Mouse (Mus musculus) spleen, adult 2 months (tissue): ENCODE results near the gene Sohlh1. TPM values are rescaled to one million over a fixed set of nuclear protein-coding genes. Genes with fewer than 3 reads are reported as not detected.

Experiments used
- DNase-seq, 2 experiments: peaks; one replicate each; pipeline versions ENCODE4 v3.0.0 to v3.0.0-alpha.2; 2012 to 2021; ENCODE audit warnings: low spot score in 2 of 2, low read depth in 1 of 2
- H3K27ac ChIP-seq: fragments of 200-500 bp; 2 replicates; pipeline ENCODE4 v1.5.1; 2012; ENCODE audit warnings: low read length, inconsistent platforms; ENCODE audit not compliant: insufficient read depth
- H3K27me3 ChIP-seq: fragments of 200-500 bp; 2 replicates; pipeline ENCODE4 v1.6.1; 2012; ENCODE audit warnings: mild to moderate bottlenecking, moderate library complexity, low read length, inconsistent platforms; ENCODE audit not compliant: control insufficient read depth, insufficient read depth
- H3K36me3 ChIP-seq: fragments of 200-500 bp; 2 replicates; pipeline ENCODE4 v1.6.1; 2012; ENCODE audit warnings: mild to moderate bottlenecking, low read length, inconsistent platforms; ENCODE audit not compliant: control insufficient read depth, insufficient read depth
- H3K4me1 ChIP-seq: fragments of 200-500 bp; 2 replicates; pipeline ENCODE4 v1.6.1; 2011; ENCODE audit warnings: inconsistent platforms; ENCODE audit not compliant: control insufficient read depth, insufficient read depth, insufficient read length
- H3K4me3 ChIP-seq: fragments of 200-500 bp; 2 replicates; pipeline ENCODE4 v1.5.1; 2011; ENCODE audit warnings: mild to moderate bottlenecking, inconsistent platforms; ENCODE audit not compliant: insufficient read depth, insufficient read length; ENCODE audit errors: extremely low read depth
- CTCF ChIP-seq: fragments of 200-500 bp; IDR thresholded peaks from 2 replicates; pipeline ENCODE4 v1.5.1; 2011; ENCODE audit warnings: mild to moderate bottlenecking, inconsistent platforms; ENCODE audit not compliant: insufficient read depth, insufficient read length, insufficient replicate concordance; ENCODE audit errors: extremely low read depth
- POLR2A ChIP-seq: fragments of 200-500 bp; IDR thresholded peaks from 2 replicates; pipeline ENCODE4 v1.6.1; 2011; ENCODE audit warnings: low read depth, low read length, inconsistent platforms
- WGBS: fragments of 180-500 bp; shearing (Covaris S2); methylation state at CpG from one replicate; pipeline ENCODE4 v1.1.7; 2018; 5-methylcytosine and 5-hydroxymethylcytosine counted together
- polyA plus RNA-seq: library from polyadenylated mRNA; depleted of rRNA; stranded (reverse); fragments of >200 nt; gene quantifications from 2 replicates; pipeline ENCODE4 v1.2.3, GENCODE M21; 2012

Sohlh1 gene
- polyA plus RNA-seq, 1 experiment, result not detected

DNA sequence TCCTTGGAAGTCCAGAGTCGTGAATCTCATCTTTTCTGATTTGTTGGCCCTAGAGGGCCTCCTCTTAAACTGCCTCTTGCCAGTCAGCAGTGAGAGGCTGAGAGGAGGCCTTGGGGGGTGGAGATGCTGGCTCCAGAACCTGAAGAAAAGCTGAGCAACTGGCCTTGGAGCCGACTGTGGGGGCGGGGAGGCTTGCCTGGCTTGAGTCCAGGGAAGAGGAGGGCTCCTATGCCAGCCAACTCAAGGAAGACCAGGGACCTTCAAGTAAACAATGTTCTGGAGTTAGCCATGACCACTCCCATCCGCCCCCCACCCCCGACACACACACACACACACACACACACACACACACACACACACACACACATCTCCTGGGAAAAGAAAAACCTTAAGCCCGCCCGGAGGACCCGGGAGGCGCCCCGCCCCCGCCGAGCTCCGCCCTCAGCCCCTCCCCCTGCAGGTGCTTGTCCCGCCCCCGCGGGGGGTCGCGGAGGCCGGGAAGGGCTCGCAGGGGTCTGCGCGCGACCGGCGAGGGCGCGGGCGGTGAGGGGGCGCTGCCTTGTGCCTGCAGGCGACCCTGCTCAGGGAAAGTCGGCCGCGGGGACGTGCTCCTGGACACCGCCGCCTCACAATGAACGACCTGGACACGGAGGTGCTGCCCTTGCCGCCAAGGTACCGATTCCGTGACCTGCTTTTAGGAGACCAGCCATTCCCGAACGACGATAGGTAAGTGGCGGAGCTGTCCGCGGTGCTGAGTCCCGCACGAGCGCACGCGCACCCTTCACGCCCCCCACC lies 16.5 kb upstream of the Sohlh1 start, which contains the start of gene Kcnt1:
TSS of gene Kcnt1 (plus strand) at position 398 of the 795 bp plus-strand sequence.
- no peak within 1 kb of the TSS for H3K27ac ChIP-seq
- TF ChIP-seq POLR2A (no peak), CTCF (no peak)
- DNase-seq, result no peak
- 3% methylated on average over 52 of the region's 53 CpGs for WGBS
- peaks cover 10% of the 10 kb centered on the region; the same call in 1 of the 2 replicates for H3K27me3 ChIP-seq
- no peak within 1 kb of the TSS for H3K4me3 ChIP-seq
- no peaks in the 10 kb centered on the region for H3K36me3 ChIP-seq
- H3K4me1 ChIP-seq, result peaks cover 3% of the 10 kb centered on the region; the same call in 1 of the 2 replicates

DNA sequence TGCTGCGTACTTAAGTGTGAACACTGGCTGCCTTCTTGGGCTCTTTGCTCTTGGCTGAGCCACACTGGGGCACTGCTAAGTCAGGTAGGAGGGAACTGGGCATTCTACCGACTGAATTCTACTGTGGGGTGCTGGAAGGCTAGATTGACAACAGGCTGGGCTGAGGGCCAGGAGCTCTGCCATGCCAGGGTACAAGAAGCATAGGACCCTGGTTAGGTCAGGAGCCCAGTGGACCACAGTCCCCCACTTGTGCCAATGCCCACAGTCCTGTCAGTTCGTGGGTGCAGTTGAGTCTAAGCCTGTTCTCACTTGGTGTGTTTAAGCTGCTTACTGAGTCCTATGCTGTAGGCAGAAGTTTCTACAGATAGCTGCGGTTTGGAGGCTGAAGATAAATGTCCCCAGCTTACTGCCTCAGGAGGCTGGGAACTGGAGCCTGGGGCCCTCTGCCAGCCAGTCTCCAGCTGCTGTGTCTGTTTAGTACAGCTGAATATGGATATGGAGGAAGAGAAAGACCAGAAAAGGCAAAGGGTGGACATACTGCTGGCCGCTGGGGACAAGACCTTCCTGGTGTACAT lies 15.7 kb upstream of the Sohlh1 start:
- TF ChIP-seq POLR2A (no peak), CTCF (no peak)
- no peaks in the 10 kb centered on the region for H3K36me3 ChIP-seq
- H3K4me3 ChIP-seq, result no peak overlapping the region
- WGBS, result 68% methylated on average over 5 of the region's 5 CpGs
- DNase-seq, result no peak
- peaks cover 3% of the 10 kb centered on the region; the same call in 1 of the 2 replicates for H3K4me1 ChIP-seq
- H3K27me3 ChIP-seq, result peaks cover 10% of the 10 kb centered on the region; the same call in 1 of the 2 replicates
- H3K27ac ChIP-seq, result no peak overlapping the region

DNA sequence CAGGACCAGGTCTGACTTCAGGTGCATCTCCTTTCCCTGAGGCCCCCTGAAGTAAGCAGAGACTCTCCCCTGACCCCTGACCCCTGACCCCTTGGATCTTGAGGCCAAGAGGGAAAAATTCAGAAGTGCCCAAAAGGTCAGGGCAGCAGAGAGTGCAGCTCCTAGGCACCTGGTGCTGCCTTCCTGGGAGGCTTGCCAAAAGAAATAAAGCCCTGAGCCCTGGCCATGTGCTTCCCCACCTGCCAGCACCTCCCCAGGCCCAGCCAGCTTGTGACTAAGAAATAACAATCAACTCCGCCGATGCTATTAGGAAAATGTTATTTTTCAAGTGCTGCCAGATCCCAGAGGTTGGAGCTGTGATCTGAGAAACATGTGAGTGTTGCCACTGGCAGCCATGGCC lies 15.0 kb upstream of the Sohlh1 start:
- Histone ChIP-seq H3K4me1 (peaks cover 3% of the 10 kb centered on the region; the same call in 1 of the 2 replicates), H3K4me3 (no peak overlapping the region), H3K27ac (no peak overlapping the region), H3K27me3 (peaks cover 10% of the 10 kb centered on the region; the same call in 1 of the 2 replicates), H3K36me3 (no peaks in the 10 kb centered on the region)
- no peak for DNase-seq
- 87% methylated on average over 2 of the region's 2 CpGs for WGBS
- TF ChIP-seq POLR2A (no peak), CTCF (no peak)

DNA sequence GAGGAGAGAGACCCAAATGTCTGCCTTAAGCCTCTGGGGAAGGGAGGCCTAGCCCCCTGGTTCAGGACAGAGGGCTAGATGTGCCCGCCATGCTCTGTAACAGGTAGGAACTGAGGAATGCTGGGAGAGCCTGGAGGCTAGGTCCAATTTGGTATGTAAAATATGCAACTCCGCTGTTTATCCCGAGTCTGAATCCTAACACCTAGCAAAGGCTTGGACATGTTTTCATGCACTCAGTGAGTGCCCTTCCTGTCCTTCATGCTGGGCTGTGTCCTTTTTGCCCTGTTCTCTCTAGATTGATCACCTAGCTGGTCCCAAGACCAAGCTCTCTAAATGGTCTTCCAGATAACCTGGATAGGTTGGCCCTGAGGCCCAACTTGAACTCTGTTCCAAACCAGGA lies 12.8 kb upstream of the Sohlh1 start:
- Histone ChIP-seq H3K4me1 (peaks cover 3% of the 10 kb centered on the region; the same call in 1 of the 2 replicates), H3K27ac (no peak overlapping the region), H3K27me3 (peaks cover 9% of the 10 kb centered on the region; the same call in 1 of the 2 replicates), H3K4me3 (no peak overlapping the region), H3K36me3 (no peaks in the 10 kb centered on the region)
- WGBS, result 93% methylated on average over 3 of the region's 3 CpGs
- TF ChIP-seq CTCF (no peak), POLR2A (no peak)
- DNase-seq, result no peak

DNA sequence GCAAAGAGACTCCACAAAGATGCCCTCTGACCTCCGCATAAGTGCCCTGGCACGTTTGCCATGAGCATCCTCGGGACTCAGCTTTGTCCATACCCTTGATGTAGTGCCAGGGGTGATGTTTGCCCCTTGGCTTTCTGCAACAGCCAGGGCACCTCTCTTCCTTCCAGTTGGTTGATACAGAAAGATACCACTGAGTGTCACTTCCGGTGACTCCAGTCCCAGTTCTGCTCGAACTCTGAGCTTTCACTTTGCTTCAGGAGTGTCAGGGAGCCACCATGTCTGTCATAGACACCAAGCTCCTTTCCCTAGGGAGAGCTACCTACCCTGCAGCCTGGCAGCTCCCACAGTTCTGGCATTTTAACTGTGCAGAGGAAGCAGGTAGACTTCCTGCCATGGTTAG lies 7.0 kb upstream of the Sohlh1 start:
- Histone ChIP-seq H3K4me1 (peaks cover 3% of the 10 kb centered on the region; the same call in 1 of the 2 replicates), H3K27me3 (no peaks in the 10 kb centered on the region), H3K36me3 (no peaks in the 10 kb centered on the region), H3K4me3 (peak overlapping the region; percentile 35; the same call in 1 of the 2 replicates), H3K27ac (no peak overlapping the region)
- no peak for DNase-seq
- TF ChIP-seq POLR2A (no peak), CTCF (no peak)
- WGBS, result 47% methylated on average over 5 of the region's 5 CpGs

DNA sequence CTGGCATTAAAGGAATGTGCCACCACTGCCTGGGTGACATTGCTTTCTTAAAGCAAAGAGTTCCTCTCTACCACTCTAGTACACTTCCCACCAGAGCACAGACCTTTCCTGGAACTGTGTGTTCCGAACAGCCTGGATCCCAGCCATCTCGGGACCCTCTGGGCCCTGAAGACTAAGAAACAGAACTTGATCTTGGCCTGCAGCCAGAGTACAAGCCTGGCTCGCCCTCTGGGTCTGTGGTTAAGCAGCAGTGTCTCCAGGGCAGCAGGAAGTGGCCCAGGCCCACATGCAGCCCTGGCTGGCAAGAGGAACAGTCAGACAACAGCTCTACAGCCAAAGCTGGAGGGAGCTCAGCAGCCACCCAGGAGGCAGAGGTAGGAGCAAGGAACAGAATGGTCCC lies 5.6 kb upstream of the Sohlh1 start:
- peak in 1 of 2 experiments; percentile 13 for DNase-seq
- Histone ChIP-seq H3K27me3 (no peaks in the 10 kb centered on the region), H3K4me3 (no peak overlapping the region), H3K4me1 (peaks cover 3% of the 10 kb centered on the region; the same call in 1 of the 2 replicates), H3K27ac (no peak overlapping the region), H3K36me3 (no peaks in the 10 kb centered on the region)
- WGBS, result 15% methylated on average over 3 of the region's 3 CpGs
- TF ChIP-seq POLR2A (no peak), CTCF (no peak)
